Mouse (Mus musculus): Measurements from ENCODE around the gene Rbm20. TPM values are rescaled to one million over a fixed set of nuclear protein-coding genes. Genes with fewer than 3 reads are reported as not detected.

The Rbm20 gene
- polyA plus RNA-seq, 1 experiment, result 3.1 TPM

GRCm38 (mm10) chr19:53710861-53711260 lies 33.8 kb downstream of the Rbm20 start:
- no peaks in the 10 kb centered on the region for H3K27me3 ChIP-seq (ENCODE audit: control insufficient read depth, insufficient read depth, low read length)
- no peak for DNase-seq
- H3K4me1 ChIP-seq (ENCODE audit: control insufficient read depth, insufficient read depth, low read length), result no peaks in the 10 kb centered on the region
- no peak overlapping the region for H3K27ac ChIP-seq (ENCODE audit: insufficient read depth, low read length)
- TF ChIP-seq CTCF (IDR thresholded peaks at IDR 0.05; ENCODE audit: borderline replicate concordance, insufficient read depth, low read depth, low read length) (no peak), POLR2A (IDR thresholded peaks at IDR 0.05; ENCODE audit: borderline replicate concordance, insufficient read depth, low read length) (no peak)
- no peak overlapping the region for H3K4me3 ChIP-seq (replicated peaks; ENCODE audit: insufficient read depth, low read depth, low read length)
- 14% methylated on average over 4 of the region's 4 CpGs for WGBS

GRCm38 (mm10) chr19:53711261-53711890 lies 34.3 kb downstream of the Rbm20 start:
- no peak for DNase-seq
- WGBS, result 14% methylated on average over 8 of the region's 8 CpGs
- H3K4me3 ChIP-seq (replicated peaks; ENCODE audit: insufficient read depth, low read depth, low read length), result no peak overlapping the region
- no peaks in the 10 kb centered on the region for H3K27me3 ChIP-seq (ENCODE audit: control insufficient read depth, insufficient read depth, low read length)
- H3K4me1 ChIP-seq (ENCODE audit: control insufficient read depth, insufficient read depth, low read length), result no peaks in the 10 kb centered on the region
- no peak overlapping the region for H3K27ac ChIP-seq (ENCODE audit: insufficient read depth, low read length)
- TF ChIP-seq POLR2A (IDR thresholded peaks at IDR 0.05; ENCODE audit: borderline replicate concordance, insufficient read depth, low read length) (no peak), CTCF (IDR thresholded peaks at IDR 0.05; ENCODE audit: borderline replicate concordance, insufficient read depth, low read depth, low read length) (no peak)

- no peak for DNase-seq
- no peak overlapping the region for H3K27ac ChIP-seq (ENCODE audit: insufficient read depth, low read length)
- TF ChIP-seq POLR2A (IDR thresholded peaks at IDR 0.05; ENCODE audit: borderline replicate concordance, insufficient read depth, low read length) (no peak), CTCF (IDR thresholded peaks at IDR 0.05; ENCODE audit: borderline replicate concordance, insufficient read depth, low read depth, low read length) (no peak)
- WGBS, result 59% methylated on average over 7 of the region's 7 CpGs
- H3K4me3 ChIP-seq (replicated peaks; ENCODE audit: insufficient read depth, low read depth, low read length), result no peak overlapping the region
- no peaks in the 10 kb centered on the region for H3K27me3 ChIP-seq (ENCODE audit: control insufficient read depth, insufficient read depth, low read length)
- no peaks in the 10 kb centered on the region for H3K4me1 ChIP-seq (ENCODE audit: control insufficient read depth, insufficient read depth, low read length)
Observed at GRCm38 (mm10) chr19:53712297-53713025, 35.4 kb downstream of the Rbm20 start.

- H3K4me1 ChIP-seq (ENCODE audit: control insufficient read depth, insufficient read depth, low read length), result no peaks in the 10 kb centered on the region
- H3K4me3 ChIP-seq (replicated peaks; ENCODE audit: insufficient read depth, low read depth, low read length), result no peak overlapping the region
- no peak overlapping the region for H3K27ac ChIP-seq (ENCODE audit: insufficient read depth, low read length)
- no peak for DNase-seq
- 82% methylated on average over 6 of the region's 6 CpGs for WGBS
- TF ChIP-seq CTCF (IDR thresholded peaks at IDR 0.05; ENCODE audit: borderline replicate concordance, insufficient read depth, low read depth, low read length) (no peak), POLR2A (IDR thresholded peaks at IDR 0.05; ENCODE audit: borderline replicate concordance, insufficient read depth, low read length) (no peak)
- H3K27me3 ChIP-seq (ENCODE audit: control insufficient read depth, insufficient read depth, low read length), result no peaks in the 10 kb centered on the region
Observed at GRCm38 (mm10) chr19:53713364-53713763, 36.3 kb downstream of the Rbm20 start.

- TF ChIP-seq CTCF (IDR thresholded peaks at IDR 0.05; ENCODE audit: borderline replicate concordance, insufficient read depth, low read depth, low read length) (no peak), POLR2A (IDR thresholded peaks at IDR 0.05; ENCODE audit: borderline replicate concordance, insufficient read depth, low read length) (no peak)
- Histone ChIP-seq H3K27ac (ENCODE audit: insufficient read depth, low read length) (no peak overlapping the region), H3K4me3 (replicated peaks; ENCODE audit: insufficient read depth, low read depth, low read length) (no peak overlapping the region), H3K27me3 (ENCODE audit: control insufficient read depth, insufficient read depth, low read length) (no peaks in the 10 kb centered on the region), H3K4me1 (ENCODE audit: control insufficient read depth, insufficient read depth, low read length) (no peaks in the 10 kb centered on the region)
- no peak for DNase-seq
- 92% methylated on average over 7 of the region's 7 CpGs for WGBS
Observed at GRCm38 (mm10) chr19:53716469-53716868, 39.4 kb downstream of the Rbm20 start.

GRCm38 (mm10) chr19:53717364-53717763 lies 40.3 kb downstream of the Rbm20 start:
- H3K4me3 ChIP-seq (replicated peaks; ENCODE audit: insufficient read depth, low read depth, low read length), result no peak overlapping the region
- 91% methylated on average over 9 of the region's 9 CpGs for WGBS
- TF ChIP-seq CTCF (IDR thresholded peaks at IDR 0.05; ENCODE audit: borderline replicate concordance, insufficient read depth, low read depth, low read length) (no peak), POLR2A (IDR thresholded peaks at IDR 0.05; ENCODE audit: borderline replicate concordance, insufficient read depth, low read length) (no peak)
- H3K27ac ChIP-seq (ENCODE audit: insufficient read depth, low read length), result no peak overlapping the region
- H3K4me1 ChIP-seq (ENCODE audit: control insufficient read depth, insufficient read depth, low read length), result no peaks in the 10 kb centered on the region
- DNase-seq, result no peak
- H3K27me3 ChIP-seq (ENCODE audit: control insufficient read depth, insufficient read depth, low read length), result no peaks in the 10 kb centered on the region

GRCm38 (mm10) chr19:53722186-53722585 lies 45.1 kb downstream of the Rbm20 start:
- TF ChIP-seq CTCF (IDR thresholded peaks at IDR 0.05; ENCODE audit: borderline replicate concordance, insufficient read depth, low read depth, low read length) (no peak), POLR2A (IDR thresholded peaks at IDR 0.05; ENCODE audit: borderline replicate concordance, insufficient read depth, low read length) (no peak)
- no peak overlapping the region for H3K27ac ChIP-seq (ENCODE audit: insufficient read depth, low read length)
- DNase-seq, result no peak
- no peaks in the 10 kb centered on the region for H3K27me3 ChIP-seq (ENCODE audit: control insufficient read depth, insufficient read depth, low read length)
- H3K4me1 ChIP-seq (ENCODE audit: control insufficient read depth, insufficient read depth, low read length), result no peaks in the 10 kb centered on the region; the same call in 1 of the 2 replicates
- WGBS, result 70% methylated on average over 5 of the region's 5 CpGs
- H3K4me3 ChIP-seq (replicated peaks; ENCODE audit: insufficient read depth, low read depth, low read length), result no peak overlapping the region

GRCm38 (mm10) chr19:53724053-53724452 lies 46.9 kb downstream of the Rbm20 start:
- Histone ChIP-seq H3K4me3 (replicated peaks; ENCODE audit: insufficient read depth, low read depth, low read length) (no peak overlapping the region), H3K4me1 (ENCODE audit: control insufficient read depth, insufficient read depth, low read length) (no peaks in the 10 kb centered on the region; the same call in 1 of the 2 replicates), H3K27me3 (ENCODE audit: control insufficient read depth, insufficient read depth, low read length) (no peaks in the 10 kb centered on the region), H3K27ac (ENCODE audit: insufficient read depth, low read length) (no peak overlapping the region)
- 91% methylated on average over 5 of the region's 5 CpGs for WGBS
- no peak for DNase-seq
- TF ChIP-seq CTCF (IDR thresholded peaks at IDR 0.05; ENCODE audit: borderline replicate concordance, insufficient read depth, low read depth, low read length) (no peak), POLR2A (IDR thresholded peaks at IDR 0.05; ENCODE audit: borderline replicate concordance, insufficient read depth, low read length) (no peak)
